Mouse (Mus musculus) kidney, embryonic 14.5 days (tissue): ENCODE measurements around the gene Gm10354. TPM values are rescaled to one million over a fixed set of nuclear protein-coding genes. Genes with fewer than 3 reads are reported as not detected.
A peak's percentile ranks its signal among the peaks of the same experiment; 100 is the strongest.
"Not testable (repeated sequence)": the region's sequence is repeated elsewhere in the genome, so short reads cannot be mapped to it uniquely, and the experiment has no call there.

Experiments
- ATAC-seq: fragments of 200-750 bp; cut with Nextera tagmentation; 2 replicates; pipeline ENCODE4 v1.8.0; 2017; ENCODE audit warnings: moderate number of reproducible peaks, mild to moderate bottlenecking, moderate TSS enrichment, moderate library complexity; ENCODE audit not compliant: low FRiP score, low TSS enrichment
- H3K27ac ChIP-seq: fragments of 300-500 bp; sonication (generic); 2 replicates; pipeline ENCODE4 v1.5.1; 2014; ENCODE audit warnings: low read depth, mild to moderate bottlenecking, low read length, moderate library complexity, mixed read lengths
- H3K27me3 ChIP-seq: fragments of 300-500 bp; sonication (generic); 2 replicates; pipeline ENCODE4 v1.6.1; 2014; ENCODE audit warnings: mild to moderate bottlenecking, low read length; ENCODE audit not compliant: control insufficient read depth, insufficient read depth
- H3K36me3 ChIP-seq: fragments of 300-500 bp; sonication (generic); 2 replicates; pipeline ENCODE4 v1.6.1; 2014; ENCODE audit warnings: low read length, mixed read lengths; ENCODE audit not compliant: control insufficient read depth, insufficient read depth
- H3K4me1 ChIP-seq: fragments of 300-500 bp; sonication (generic); 2 replicates; pipeline ENCODE4 v1.6.1; 2014; ENCODE audit warnings: low read length, mixed read lengths; ENCODE audit not compliant: control insufficient read depth, insufficient read depth
- H3K4me2 ChIP-seq: fragments of 300-500 bp; sonication (generic); replicated peaks from 2 replicates; pipeline ENCODE4 v1.6.1; 2014; ENCODE audit warnings: low read depth, mild to moderate bottlenecking, low read length
- H3K4me3 ChIP-seq: fragments of 300-500 bp; sonication (generic); 2 replicates; pipeline ENCODE4 v1.5.1; 2014; ENCODE audit warnings: mild to moderate bottlenecking, low read length
- H3K9ac ChIP-seq: fragments of 300-500 bp; sonication (generic); 2 replicates; pipeline ENCODE4 v1.6.1; 2014; ENCODE audit warnings: low read depth, mild to moderate bottlenecking, low read length, moderate library complexity
- H3K9me3 ChIP-seq: fragments of 300-500 bp; sonication (generic); 2 replicates; pipeline ENCODE4 v1.6.1; 2016; ENCODE audit warnings: low read length; ENCODE audit not compliant: control insufficient read depth
- WGBS: fragments of 180-500 bp; shearing (Covaris S2); extraction: QIAGEN DNeasy Blood & Tissue Kit; methylation state at CpG from one replicate; pipeline ENCODE4 v1.1.7; 2014; 5-methylcytosine and 5-hydroxymethylcytosine counted together
- polyA plus RNA-seq: library from polyadenylated mRNA; unstranded; fragments of >200 nt; fragmentation: Nextera tagmentation; extraction: Ambion mirVana; gene quantifications from 2 replicates; pipeline ENCODE4 v1.2.1, GENCODE M21; 2014

Gm10354 gene
- polyA plus RNA-seq = not detected in 2 replicates

DNA sequence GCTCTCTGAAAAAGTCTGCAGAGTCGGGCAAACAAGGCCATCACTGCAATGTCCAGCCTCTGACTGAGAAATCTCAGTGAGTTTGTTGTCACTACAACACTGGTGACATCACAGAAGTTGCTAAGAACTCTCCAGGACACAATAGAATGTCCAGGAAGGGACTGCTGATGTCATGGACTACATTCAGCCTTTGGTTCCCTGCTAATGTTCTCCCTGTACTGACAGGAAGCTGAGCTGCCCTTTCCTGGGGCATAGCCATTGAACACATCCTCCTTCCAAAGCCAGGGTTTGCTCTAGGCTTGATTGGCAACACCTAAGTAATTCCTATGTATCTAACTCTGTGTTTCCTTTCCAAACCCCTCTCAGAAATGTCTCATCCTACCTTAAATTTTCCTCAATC is at the start of gene Gm10354:
Gene Gm10354, minus strand, starts transcription at position 101 of the 400 bp plus-strand sequence.
- H3K4me1 ChIP-seq, H3K4me3 ChIP-seq, H3K9me3 ChIP-seq, H3K27ac ChIP-seq, H3K27me3 ChIP-seq, H3K9ac ChIP-seq, H3K4me2 ChIP-seq, H3K36me3 ChIP-seq, ATAC-seq: not testable (repeated sequence)
- WGBS = no CpG with 5 or more reads among the region's 1 CpGs

DNA sequence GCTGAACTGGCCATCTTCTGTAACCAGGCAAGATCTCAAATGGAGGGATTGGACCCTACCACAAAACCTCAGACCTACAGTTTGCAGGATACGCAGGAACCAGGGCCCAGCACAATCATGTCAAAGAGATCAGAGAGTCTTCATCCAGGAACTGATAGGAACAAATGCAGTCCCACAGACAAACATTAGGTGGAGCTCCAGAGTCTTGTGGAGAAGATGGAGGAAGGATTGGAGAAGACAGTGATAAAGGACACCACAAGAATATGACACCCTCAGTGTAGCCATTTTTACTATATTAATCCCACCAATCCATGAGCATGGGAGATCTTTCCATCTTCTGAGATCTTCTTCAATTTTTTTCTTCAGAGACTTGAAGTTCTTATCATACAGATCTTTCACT is 45.6 kb upstream of the Gm10354 start:
- H3K4me1 ChIP-seq, H3K27me3 ChIP-seq, H3K4me2 ChIP-seq, H3K36me3 ChIP-seq, H3K27ac ChIP-seq, H3K9ac ChIP-seq, H3K4me3 ChIP-seq, H3K9me3 ChIP-seq, ATAC-seq: not testable (repeated sequence)
- WGBS = no CpG with 5 or more reads among the region's 1 CpGs

GRCm38 (mm10) chr5:15020067-15020466 is 41.3 kb upstream of the Gm10354 start:
- not testable (repeated sequence) for H3K36me3 ChIP-seq, H3K27ac ChIP-seq, H3K4me2 ChIP-seq, H3K9ac ChIP-seq, H3K9me3 ChIP-seq, ATAC-seq, H3K27me3 ChIP-seq, H3K4me3 ChIP-seq, H3K4me1 ChIP-seq
- WGBS = 71% methylated on average over 2 of the region's 2 CpGs

- not testable (repeated sequence) for ATAC-seq, H3K9ac ChIP-seq, H3K27ac ChIP-seq, H3K4me1 ChIP-seq, H3K36me3 ChIP-seq, H3K4me2 ChIP-seq, H3K4me3 ChIP-seq, H3K27me3 ChIP-seq
- WGBS = 85% methylated on average over 11 of the region's 11 CpGs
- H3K9me3 ChIP-seq = peaks cover 10% of the 10 kb centered on the region
Observed at GRCm38 (mm10) chr5:15010639-15011582, 32.2 kb upstream of the Gm10354 start.

GRCm38 (mm10) chr5:15006907-15007306 is 28.2 kb upstream of the Gm10354 start:
- not testable (repeated sequence) for H3K36me3 ChIP-seq, H3K9ac ChIP-seq, H3K27ac ChIP-seq, H3K4me1 ChIP-seq, H3K4me2 ChIP-seq, H3K27me3 ChIP-seq, H3K4me3 ChIP-seq
- peaks cover 19% of the 10 kb centered on the region for H3K9me3 ChIP-seq
- ATAC-seq = peak; percentile 55; the same call in 1 of the 2 replicates
- WGBS = 52% methylated on average over 3 of the region's 3 CpGs

DNA sequence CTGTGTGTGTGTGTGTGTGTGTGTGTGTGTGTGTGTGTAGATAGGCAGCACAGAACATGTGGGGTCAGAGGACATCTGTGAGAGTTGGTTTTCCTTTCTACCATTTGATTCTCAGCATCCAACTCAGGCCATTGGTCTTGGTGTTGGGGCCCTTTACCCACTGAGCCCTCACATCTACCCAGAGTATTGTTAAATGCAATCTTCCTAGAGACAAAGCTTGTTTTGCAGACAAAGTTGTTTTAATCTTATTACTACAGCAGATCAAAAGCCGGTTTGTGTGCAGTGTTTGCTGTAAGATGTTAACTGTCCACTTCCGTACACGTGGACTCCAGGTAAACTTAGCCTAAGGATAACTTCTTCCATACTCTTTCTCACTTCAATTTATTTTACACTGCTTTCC is 27.6 kb upstream of the Gm10354 start:
- peaks cover 18% of the 10 kb centered on the region for H3K9me3 ChIP-seq
- H3K27ac ChIP-seq, ATAC-seq, H3K27me3 ChIP-seq, H3K4me2 ChIP-seq, H3K36me3 ChIP-seq, H3K4me1 ChIP-seq, H3K9ac ChIP-seq, H3K4me3 ChIP-seq: not testable (repeated sequence)
- WGBS = 70% methylated on average over 3 of the region's 3 CpGs

DNA sequence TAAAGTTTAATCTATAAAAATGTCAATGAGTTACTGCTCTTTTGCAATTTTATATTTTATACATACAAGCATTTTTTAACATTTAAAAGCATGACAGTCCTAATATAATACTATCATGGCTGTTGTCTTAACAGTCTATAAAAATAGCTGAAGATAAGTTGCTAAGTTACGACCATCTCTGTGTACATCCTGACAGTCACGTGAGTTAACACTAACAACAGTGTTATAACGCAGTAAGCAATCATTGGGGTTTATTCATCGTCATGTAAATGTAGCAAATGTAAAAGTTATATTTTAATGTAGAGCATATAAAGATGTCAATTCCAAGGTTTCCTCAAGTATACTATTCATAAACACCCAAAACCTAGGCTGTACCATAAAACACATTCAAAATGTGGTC is 26.8 kb upstream of the Gm10354 start:
- not testable (repeated sequence) for H3K4me2 ChIP-seq, H3K9ac ChIP-seq, H3K4me1 ChIP-seq, H3K4me3 ChIP-seq, H3K27ac ChIP-seq, H3K27me3 ChIP-seq, H3K36me3 ChIP-seq
- ATAC-seq = peak; percentile 39; the same call in 1 of the 2 replicates
- peaks cover 13% of the 10 kb centered on the region for H3K9me3 ChIP-seq
- WGBS = 54% methylated on average over 2 of the region's 4 CpGs

DNA sequence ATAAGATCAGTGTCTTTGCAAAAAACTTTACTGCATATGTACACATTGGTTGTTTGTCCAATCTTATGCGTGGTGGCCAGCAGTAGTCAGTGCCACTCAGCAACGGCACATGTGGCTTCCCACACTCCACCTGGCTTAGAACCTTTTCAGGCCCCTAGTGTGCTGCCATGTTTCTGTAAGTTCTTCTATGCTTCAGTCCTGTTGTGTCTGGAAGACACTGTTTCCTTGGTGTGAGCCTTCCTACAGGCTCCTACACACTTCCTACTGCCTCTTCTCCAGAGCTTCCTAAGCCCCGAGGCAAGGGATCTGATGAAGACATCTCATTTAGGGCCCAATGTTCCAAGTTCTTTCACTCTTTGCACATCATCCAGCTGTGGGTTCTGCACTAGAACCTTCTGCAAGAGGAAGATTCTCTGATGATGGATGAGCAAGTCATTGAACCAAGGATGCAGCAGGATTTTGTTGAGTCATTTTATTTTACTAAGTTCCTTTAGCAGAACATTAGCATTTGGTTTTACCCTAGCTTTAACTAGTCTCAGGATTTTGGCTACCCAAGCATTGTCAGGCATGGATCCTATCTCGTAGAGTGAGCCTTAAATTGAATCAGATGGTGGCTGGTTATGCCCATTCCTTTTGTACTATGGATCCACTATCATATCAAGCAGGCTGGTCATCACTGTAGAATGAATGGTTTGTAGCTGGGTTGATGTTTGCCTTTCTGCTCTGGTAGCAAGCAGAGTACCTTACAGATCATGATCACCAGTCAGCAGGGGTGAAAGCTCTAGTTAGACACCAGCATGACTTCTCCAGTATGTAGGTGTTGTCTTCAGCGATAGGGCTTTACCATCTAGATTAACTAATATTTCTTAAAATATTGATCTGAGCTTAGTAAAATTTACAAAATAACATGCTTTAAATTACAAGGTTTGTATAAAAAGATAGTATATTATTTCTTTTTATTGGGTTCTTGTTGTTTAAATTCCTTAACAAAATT is 26.1 kb upstream of the Gm10354 start:
- H3K4me1 ChIP-seq = not testable (repeated sequence)

More for the DNA sequence above, 26.1 kb upstream of the Gm10354 start:
- WGBS = 71% methylated on average over 5 of the region's 5 CpGs
- not testable (repeated sequence) for H3K27me3 ChIP-seq, H3K36me3 ChIP-seq, H3K4me3 ChIP-seq, H3K9ac ChIP-seq, H3K27ac ChIP-seq, H3K4me2 ChIP-seq
- H3K9me3 ChIP-seq = peaks cover 15% of the 10 kb centered on the region
- peak; percentile 88 for ATAC-seq
